Mouse (Mus musculus) embryonic facial prominence, embryonic 14.5 days (tissue): ENCODE data around the gene Cers4. TPM values are rescaled to one million over a fixed set of nuclear protein-coding genes. Genes with fewer than 3 reads are reported as not detected.

ENCODE experiments used
- ATAC-seq: fragments of 200-750 bp; cut with Nextera tagmentation; 2 replicates; pipeline ENCODE4 v1.8.0; 2017; ENCODE audit warnings: low read depth, moderate number of reproducible peaks, moderate TSS enrichment
- DNase-seq: peaks from one replicate; pipeline ENCODE4 v3.0.0-alpha.2; 2015; ENCODE audit warnings: low spot score
- H3K27ac ChIP-seq: fragments of 300-500 bp; sonication (generic); replicated peaks from 2 replicates; pipeline ENCODE4 v1.5.1; 2014; ENCODE audit warnings: low read depth, mild to moderate bottlenecking, low read length, moderate library complexity
- H3K27me3 ChIP-seq: fragments of 300-500 bp; sonication (generic); replicated peaks from 2 replicates; pipeline ENCODE4 v1.6.1; 2014; ENCODE audit warnings: low read length; ENCODE audit not compliant: control insufficient read depth, insufficient read depth
- H3K36me3 ChIP-seq: fragments of 300-500 bp; sonication (generic); 2 replicates; pipeline ENCODE4 v1.6.1; 2014; ENCODE audit warnings: low read length, mixed read lengths; ENCODE audit not compliant: control insufficient read depth, insufficient read depth
- H3K4me1 ChIP-seq: fragments of 300-500 bp; sonication (generic); 2 replicates; pipeline ENCODE4 v1.6.1; 2014; ENCODE audit warnings: antibody characterized with exemption, low read length; ENCODE audit not compliant: control insufficient read depth, insufficient read depth
- H3K4me2 ChIP-seq: fragments of 300-500 bp; sonication (generic); 2 replicates; pipeline ENCODE4 v1.6.1; 2014; ENCODE audit warnings: low read depth, mild to moderate bottlenecking, low read length, moderate library complexity, mixed read lengths
- H3K4me3 ChIP-seq: fragments of 300-500 bp; sonication (generic); 2 replicates; pipeline ENCODE4 v1.5.1; 2014; ENCODE audit warnings: low read depth, mild to moderate bottlenecking, low read length
- H3K9ac ChIP-seq: fragments of 300-500 bp; sonication (generic); 2 replicates; pipeline ENCODE4 v1.6.1; 2014; ENCODE audit warnings: low read depth, mild to moderate bottlenecking, low read length, moderate library complexity, mixed read lengths
- H3K9me3 ChIP-seq: fragments of 300-500 bp; sonication (generic); 2 replicates; pipeline ENCODE4 v1.6.1; 2016; ENCODE audit warnings: low read length; ENCODE audit not compliant: control insufficient read depth
- WGBS: fragments of 180-500 bp; shearing (Covaris S2); extraction: QIAGEN DNeasy Blood & Tissue Kit; methylation state at CpG from one replicate; pipeline ENCODE4 v1.1.7; 2014; 5-methylcytosine and 5-hydroxymethylcytosine counted together
- polyA plus RNA-seq: library from polyadenylated mRNA; unstranded; fragments of >200 nt; fragmentation: Nextera tagmentation; extraction: Ambion mirVana; gene quantifications from 2 replicates; pipeline ENCODE4 v1.2.1, GENCODE M21; 2014

Cers4 gene
- 17.3 and 27.8 TPM in 2 replicates for polyA plus RNA-seq

- Histone ChIP-seq H3K27ac (peak within 1 kb of the TSS; percentile 54), H3K36me3 (no peaks in the 10 kb centered on the region), H3K4me2 (peak within 1 kb of the TSS; percentile 74), H3K4me1 (0 out of 2 replicates have a peak, but pooled peaks cover 5% of the 10 kb centered on the region), H3K4me3 (peak within 1 kb of the TSS; percentile 45), H3K27me3 (no peaks in the 10 kb centered on the region), H3K9ac (peak within 1 kb of the TSS; percentile 60), H3K9me3 (no peaks in the 10 kb centered on the region)
- DNase-seq = peak; percentile 93
- ATAC-seq = peak; percentile 91
- WGBS = 2% methylated on average over 28 of the region's 39 CpGs
Measured at GRCm38 (mm10) chr8:4492851-4493685, at the start of gene Cers4. Cers4 (plus strand) TSS chr8:4493026.

DNA sequence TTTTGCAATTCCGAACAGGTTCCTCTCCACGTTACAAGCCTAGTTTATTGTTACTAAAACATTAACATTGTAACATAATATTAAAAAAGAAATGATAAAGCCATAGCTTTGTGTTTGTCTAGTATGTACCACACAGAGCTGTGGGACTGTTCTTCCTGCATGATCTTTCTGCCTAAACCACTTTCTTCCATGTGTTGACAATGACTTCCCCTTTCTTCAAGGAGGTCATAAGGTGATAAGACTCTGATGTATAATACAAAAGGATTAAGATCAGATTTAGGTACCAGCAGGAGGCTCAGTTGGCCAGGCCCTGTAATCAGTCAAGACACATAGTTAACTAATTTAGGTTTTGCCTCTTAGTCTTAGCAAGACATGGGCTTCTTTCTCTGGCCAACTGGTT lies 34.7 kb upstream of the Cers4 start:
- no peak for ATAC-seq
- Histone ChIP-seq H3K36me3 (no peaks in the 10 kb centered on the region), H3K27ac (no peak overlapping the region), H3K4me3 (no peak overlapping the region), H3K9ac (no peak overlapping the region), H3K4me1 (no peaks in the 10 kb centered on the region), H3K4me2 (no peak overlapping the region), H3K9me3 (no peaks in the 10 kb centered on the region), H3K27me3 (no peaks in the 10 kb centered on the region)
- no peak for DNase-seq
- 78% methylated on average over 2 of the region's 2 CpGs for WGBS

GRCm38 (mm10) chr8:4463061-4463460 lies 29.8 kb upstream of the Cers4 start:
- Histone ChIP-seq H3K9ac (no peak overlapping the region), H3K36me3 (no peaks in the 10 kb centered on the region), H3K27ac (no peak overlapping the region), H3K4me2 (no peak overlapping the region), H3K9me3 (no peaks in the 10 kb centered on the region), H3K4me1 (no peaks in the 10 kb centered on the region), H3K4me3 (no peak overlapping the region), H3K27me3 (no peaks in the 10 kb centered on the region)
- WGBS = 76% methylated on average over 2 of the region's 2 CpGs
- ATAC-seq (no peak), DNase-seq (no peak)

DNA sequence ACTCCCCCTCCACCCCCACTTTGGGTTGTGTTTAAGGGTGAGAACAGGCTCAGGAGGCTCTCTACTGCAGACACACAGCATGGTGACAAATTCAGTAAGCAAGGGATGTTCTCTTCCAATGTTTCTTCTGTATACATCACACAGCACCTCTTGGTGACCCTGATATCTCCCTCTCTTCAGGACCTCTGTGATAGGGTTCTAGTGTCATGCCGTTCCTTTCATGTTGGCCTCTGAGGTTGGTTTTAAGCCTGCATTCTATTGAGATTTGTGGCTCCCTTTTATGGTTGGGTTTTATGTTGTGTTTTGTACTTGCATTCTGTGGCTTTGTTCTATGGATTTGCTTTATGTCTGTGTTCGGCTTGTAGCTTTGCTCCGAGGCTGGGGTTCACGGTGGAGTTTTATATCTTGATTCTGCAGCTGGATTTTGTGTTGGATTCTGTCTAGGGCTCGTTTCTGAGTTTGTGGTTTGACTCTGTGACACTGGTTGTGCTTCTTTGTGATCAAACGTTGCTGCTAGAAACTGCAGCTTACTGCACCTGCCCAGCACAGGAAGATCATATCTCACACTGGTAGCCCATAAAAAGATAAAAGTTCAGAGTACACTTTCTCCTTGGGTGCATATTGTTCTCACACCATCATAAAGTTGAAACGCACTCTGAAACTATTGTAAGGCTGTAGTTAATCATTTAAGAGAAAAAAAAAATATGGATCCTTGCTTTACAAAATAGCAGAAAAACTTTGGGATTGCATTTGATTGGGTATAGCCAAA lies 18.2 kb upstream of the Cers4 start:
- H3K4me1 ChIP-seq = no peaks in the 10 kb centered on the region
- DNase-seq = no peak
- no peak overlapping the region for H3K4me3 ChIP-seq
- H3K4me2 ChIP-seq = no peak overlapping the region
- H3K27ac ChIP-seq = no peak overlapping the region
- H3K36me3 ChIP-seq = no peaks in the 10 kb centered on the region
- no peaks in the 10 kb centered on the region for H3K27me3 ChIP-seq
- no peak overlapping the region for H3K9ac ChIP-seq
- whole genome bisulfite sequencing = 70% methylated on average over 7 of the region's 7 CpGs
- H3K9me3 ChIP-seq = no peaks in the 10 kb centered on the region
- ATAC-seq = no peak

- no peaks in the 10 kb centered on the region for H3K27me3 ChIP-seq
- 76% methylated on average over 4 of the region's 4 CpGs for WGBS
- no peak for ATAC-seq
Measured at GRCm38 (mm10) chr8:4481154-4481553, 11.7 kb upstream of the Cers4 start.

GRCm38 (mm10) chr8:4481586-4481985 lies 11.2 kb upstream of the Cers4 start:
- no peaks in the 10 kb centered on the region for H3K9me3 ChIP-seq
- WGBS = 63% methylated on average over 4 of the region's 4 CpGs
- no peak for DNase-seq
- H3K9ac ChIP-seq = no peak overlapping the region
- no peaks in the 10 kb centered on the region for H3K36me3 ChIP-seq
- H3K4me1 ChIP-seq = no peaks in the 10 kb centered on the region
- H3K4me3 ChIP-seq = no peak overlapping the region
- no peak overlapping the region for H3K27ac ChIP-seq
- no peak overlapping the region for H3K4me2 ChIP-seq
- no peaks in the 10 kb centered on the region for H3K27me3 ChIP-seq
- ATAC-seq = no peak

More at GRCm38 (mm10) chr8:4481154-4481553, 11.7 kb upstream of the Cers4 start:
- no peak overlapping the region for H3K27ac ChIP-seq
- H3K4me1 ChIP-seq = no peaks in the 10 kb centered on the region
- no peaks in the 10 kb centered on the region for H3K9me3 ChIP-seq
- no peak overlapping the region for H3K4me3 ChIP-seq
- no peak overlapping the region for H3K4me2 ChIP-seq
- DNase-seq = no peak
- H3K36me3 ChIP-seq = no peaks in the 10 kb centered on the region
- no peak overlapping the region for H3K9ac ChIP-seq

DNA sequence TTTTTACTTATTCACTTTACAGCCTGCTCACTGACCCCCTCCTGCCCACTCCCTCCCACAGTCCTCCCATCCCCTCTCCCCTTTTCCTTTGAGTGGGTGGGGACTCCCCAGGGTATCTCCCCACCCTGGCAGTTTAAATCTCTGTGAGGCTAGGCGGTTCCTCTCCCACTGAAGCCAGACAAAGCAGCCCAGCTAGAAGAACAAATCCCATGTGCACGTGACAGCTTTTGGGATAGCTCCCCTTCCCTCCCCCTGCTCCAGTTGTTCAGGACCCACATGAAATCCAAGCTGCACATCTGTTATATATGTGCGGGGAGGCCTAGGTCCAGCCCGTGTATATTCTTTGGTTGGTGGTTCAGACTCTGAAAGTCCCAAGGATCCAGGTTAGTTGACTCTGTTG lies 10.3 kb upstream of the Cers4 start:
- H3K36me3 ChIP-seq = no peaks in the 10 kb centered on the region
- H3K9me3 ChIP-seq = no peaks in the 10 kb centered on the region
- H3K27ac ChIP-seq = no peak overlapping the region
- H3K4me2 ChIP-seq = no peak overlapping the region
- DNase-seq = no peak
- H3K27me3 ChIP-seq = no peaks in the 10 kb centered on the region
- H3K4me3 ChIP-seq = no peak overlapping the region
- H3K9ac ChIP-seq = no peak overlapping the region
- no peak for ATAC-seq
- no peaks in the 10 kb centered on the region for H3K4me1 ChIP-seq
- 61% methylated on average over 4 of the region's 4 CpGs for WGBS

- Histone ChIP-seq H3K27me3 (no peaks in the 10 kb centered on the region), H3K36me3 (no peaks in the 10 kb centered on the region), H3K4me3 (no peak overlapping the region), H3K9ac (no peak overlapping the region), H3K9me3 (no peaks in the 10 kb centered on the region), H3K4me2 (no peak overlapping the region), H3K4me1 (no peaks in the 10 kb centered on the region), H3K27ac (no peak overlapping the region)
- DNase-seq = peak; percentile 75
- peak; percentile 86; the same call in 1 of the 2 replicates for ATAC-seq
- WGBS = 63% methylated on average over 6 of the region's 6 CpGs
Measured at GRCm38 (mm10) chr8:4483330-4483729, 9.5 kb upstream of the Cers4 start.
